8 mouse cellular contexts compared by ENCODE assay signal in genomic region chr6:86848915-86849644, GRCm38 (mm10). TPM values are rescaled to one million over a fixed set of nuclear protein-coding genes. Genes with fewer than 3 reads are reported as not detected.
DNase-seq lines count a peak whose midpoint lies in the region; ATAC-seq and TF ChIP-seq lines count a peak whose summit lies in the region.

Gene Aak1 (plus strand): TSS chr6:86849517.

- H3K4me2 ChIP-seq in lung, postnatal 0 days (replicated peaks; ENCODE audit: low read depth, low read length), result peak within 1 kb of the TSS; percentile 90

- H3K27ac ChIP-seq in hindbrain, embryonic 10.5 days, result peak within 1 kb of the TSS; percentile 97
- H3K27ac ChIP-seq in lung, postnatal 0 days (ENCODE audit: low read length), result peak within 1 kb of the TSS; percentile 98

- DNase-seq in MEL-GATA-1-ER (ENCODE audit: extremely low read depth, low read depth), result peak; percentile 68
- peak; percentile 91 for DNase-seq in cerebellum, adult 8-10 months
- peak; percentile 92 for DNase-seq in hindbrain, embryonic 10.5 days (ENCODE audit: low spot score)
- DNase-seq in layer of hippocampus, adult 9-11 months, result peak; percentile 91
- DNase-seq in lung, postnatal 0 days (ENCODE audit: low spot score), result peak; percentile 95
- peak; percentile 87 for DNase-seq in ovary, postnatal 14 days (ENCODE audit: low spot score)
- peak; percentile 94 for DNase-seq in thymus, postnatal 14 days

- H3K4me1 ChIP-seq in hindbrain, embryonic 10.5 days (replicated peaks), result peaks cover 38% of the 10 kb centered on the region
- H3K4me1 ChIP-seq in lung, postnatal 0 days (ENCODE audit: insufficient read depth, low read depth, low read length), result peaks cover 19% of the 10 kb centered on the region

- no peaks in the 10 kb centered on the region for H3K9me3 ChIP-seq in hindbrain, embryonic 10.5 days
- H3K9me3 ChIP-seq in lung, postnatal 0 days (ENCODE audit: low read length), result no peaks in the 10 kb centered on the region

- H3K27me3 ChIP-seq in hindbrain, embryonic 10.5 days (ENCODE audit: insufficient read depth, poor library complexity, severe bottlenecking), result no peaks in the 10 kb centered on the region
- H3K27me3 ChIP-seq in lung, postnatal 0 days (replicated peaks; ENCODE audit: insufficient read depth, low read length), result no peaks in the 10 kb centered on the region

- H3K9ac ChIP-seq in lung, postnatal 0 days (replicated peaks; ENCODE audit: low read depth), result peak within 1 kb of the TSS; percentile 79

- H3K4me3 ChIP-seq in hindbrain, embryonic 10.5 days, result peak within 1 kb of the TSS; percentile 84
- H3K4me3 ChIP-seq in lung, postnatal 0 days (ENCODE audit: low read depth, low read length), result peak within 1 kb of the TSS; percentile 91

- no peak for TF ChIP-seq EP300 in lung, postnatal 0 days (IDR thresholded peaks at IDR 0.05)

- H3K36me3 ChIP-seq in hindbrain, embryonic 10.5 days, result peaks cover 9% of the 10 kb centered on the region; the same call in 1 of the 2 replicates
- no peaks in the 10 kb centered on the region for H3K36me3 ChIP-seq in lung, postnatal 0 days (ENCODE audit: insufficient read depth, low read length)

- WGBS in hindbrain, embryonic 10.5 days, result under 1% methylated on average over 60 of the region's 60 CpGs
- under 1% methylated on average over 39 of the region's 60 CpGs for WGBS in lung, postnatal 0 days

- no peak for TF ChIP-seq CTCF in lung, postnatal 0 days (IDR thresholded peaks at IDR 0.05)

- ATAC-seq in frontal cortex, adult (ENCODE audit: low TSS enrichment), result peak; percentile 80
- ATAC-seq in lung, postnatal 0 days, result peak; percentile 95

RNA-seq across cellular contexts. Expression of gene Aak1, which starts in this region (rescaled TPM):
- polyA plus RNA-seq in hindbrain, embryonic 10.5 days (2016; fragmentation: Nextera tagmentation; extraction: Ambion mirVana), result 12.1 and 18.8 TPM in 2 replicates
- 5.5 and 6.3 TPM in 2 replicates for polyA plus RNA-seq in lung, postnatal 0 days (2015; fragmentation: Nextera tagmentation; extraction: Ambion mirVana)

Comparison
In these comparisons a context has a peak if more than half of its experiments do, and no peak if none do; other contexts are left out.
1. Peak in every context shown above with its lines: DNase-seq, ATAC-seq, H3K4me3 ChIP-seq and H3K27ac ChIP-seq.